Mouse (Mus musculus) small intestine, adult 2 months (tissue): ENCODE data around the gene 1700066M21Rik.
A peak's percentile ranks its signal among the peaks of the same experiment; 100 is the strongest.

Source experiments
- CTCF ChIP-seq: fragments of 200-500 bp; IDR thresholded peaks from 2 replicates; pipeline ENCODE4 v1.5.1; 2012; ENCODE audit warnings: low read depth, mild to moderate bottlenecking, control low read depth, inconsistent platforms, low read length, moderate library complexity, mixed read lengths; ENCODE audit not compliant: insufficient replicate concordance, insufficient read length; ENCODE audit errors: extremely low read depth
- POLR2A ChIP-seq: fragments of 200-500 bp; IDR thresholded peaks from 2 replicates; pipeline ENCODE4 v1.6.1; 2012; ENCODE audit warnings: low read depth, mild to moderate bottlenecking, control low read depth, inconsistent platforms, low read length, moderate library complexity

DNA sequence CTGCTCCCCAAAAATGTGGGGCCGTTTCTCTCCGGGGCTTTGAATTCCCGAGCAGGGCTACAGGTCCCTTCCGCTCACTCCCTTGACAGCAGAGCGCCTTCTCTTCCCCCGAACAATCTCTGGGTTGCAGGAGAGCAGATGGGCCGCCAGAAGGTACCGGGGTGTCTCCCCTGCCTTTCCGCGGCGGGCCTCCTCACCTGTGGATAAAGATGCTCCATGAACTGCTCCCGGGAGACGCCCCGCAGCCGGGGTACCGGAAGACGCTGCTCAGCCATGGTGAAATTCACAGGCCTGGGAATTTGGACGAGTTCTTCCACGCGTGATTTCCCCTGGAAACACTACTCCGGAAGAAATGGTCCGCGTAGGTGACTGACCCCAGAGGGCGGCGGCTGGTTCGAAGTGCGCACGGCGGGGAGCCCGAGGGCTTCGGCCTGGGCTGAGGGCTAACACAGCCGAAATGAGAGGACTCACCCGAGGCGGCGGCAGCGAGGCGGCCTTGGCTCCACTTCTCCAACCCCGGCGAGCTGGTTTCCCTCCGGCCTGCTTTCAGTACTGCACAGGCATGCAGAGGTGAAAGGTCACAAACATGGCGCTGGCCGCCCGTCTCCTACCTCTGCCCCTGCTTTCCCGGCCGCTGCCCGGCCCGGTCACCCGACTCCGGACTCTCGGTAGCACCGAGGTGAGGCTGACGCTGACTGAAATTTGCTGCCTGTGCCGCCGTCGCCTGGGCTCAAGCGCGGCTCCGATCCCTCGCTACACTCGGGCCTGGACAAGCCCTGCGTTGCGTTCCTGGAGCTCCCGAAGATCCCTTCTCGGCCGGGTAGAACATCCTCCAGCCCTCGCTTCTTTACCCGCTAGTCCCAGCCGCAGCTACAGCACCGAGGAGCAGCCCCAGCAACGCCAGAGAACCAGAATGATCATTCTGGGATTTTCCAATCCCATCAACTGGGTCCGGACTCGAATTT, 29.0 kb downstream of the 1700066M21Rik start, which contains the start of the genes Maip1 and Tyw5:
- TF ChIP-seq CTCF: no peak; the same call in 1 of the 2 replicates
- TF ChIP-seq POLR2A: peak; percentile 46
